Mouse (Mus musculus): ENCODE data around the gene Vwa2. TPM values are rescaled to one million over a fixed set of nuclear protein-coding genes. Genes with fewer than 3 reads are reported as not detected.

Gene Vwa2
- polyA plus RNA-seq, 2 experiments: 0.02 TPM; not detected in 1

- no peak for DNase-seq (ENCODE audit: low read depth in 3 of 3, low spot score in 3 of 3)
- no peak overlapping the region for H3K9ac ChIP-seq (replicated peaks)
- H3K4me3 ChIP-seq (ENCODE audit: insufficient read depth in 1 of 2, low read depth in 2 of 2, low read length in 2 of 2): no peak overlapping the region
- 50% methylated on average over 2 of the region's 2 CpGs for WGBS (ENCODE audit: insufficient replicate concordance)
- H3K27me3 ChIP-seq (ENCODE audit: control insufficient read depth, insufficient read depth, low read length): no peaks in the 10 kb centered on the region
- H3K4me2 ChIP-seq (ENCODE audit: low read depth): no peak overlapping the region
- no peaks in the 10 kb centered on the region for H3K4me1 ChIP-seq (replicated peaks; ENCODE audit: control insufficient read depth in 2 of 2, insufficient read depth in 2 of 2, low read length in 1 of 2)
- H3K9me3 ChIP-seq (ENCODE audit: control insufficient read depth, low read length): no peaks in the 10 kb centered on the region
- no peak overlapping the region for H3K27ac ChIP-seq
- TF ChIP-seq CTCF (IDR thresholded peaks at IDR 0.05; ENCODE audit: low read depth) (no peak), EP300 (IDR thresholded peaks at IDR 0.05; ENCODE audit: low read depth) (no peak)
- no peaks in the 10 kb centered on the region for H3K36me3 ChIP-seq (replicated peaks; ENCODE audit: control insufficient read depth, insufficient read depth, low read depth)
- no peak for ATAC-seq (ENCODE audit: insufficient read depth)
Measured at GRCm38 (mm10) chr19:56891438-56891837, 17.4 kb downstream of the Vwa2 start.

- 58% methylated on average over 5 of the region's 5 CpGs for whole genome bisulfite sequencing (ENCODE audit: insufficient replicate concordance)
- no peak overlapping the region for H3K9ac ChIP-seq (replicated peaks)
- no peaks in the 10 kb centered on the region for H3K36me3 ChIP-seq (replicated peaks; ENCODE audit: control insufficient read depth, insufficient read depth, low read depth)
- no peaks in the 10 kb centered on the region for H3K4me1 ChIP-seq (replicated peaks; ENCODE audit: control insufficient read depth in 2 of 2, insufficient read depth in 2 of 2, low read length in 1 of 2)
- no peaks in the 10 kb centered on the region for H3K27me3 ChIP-seq (ENCODE audit: control insufficient read depth, insufficient read depth, low read length)
- H3K9me3 ChIP-seq (ENCODE audit: control insufficient read depth, low read length): no peaks in the 10 kb centered on the region
- DNase-seq (ENCODE audit: low read depth in 3 of 3, low spot score in 3 of 3) (no peak), ATAC-seq (ENCODE audit: insufficient read depth) (no peak)
- no peak for TF ChIP-seq CTCF (IDR thresholded peaks at IDR 0.05; ENCODE audit: low read depth)
- no peak overlapping the region for H3K4me3 ChIP-seq (ENCODE audit: insufficient read depth in 1 of 2, low read depth in 2 of 2, low read length in 2 of 2)
- H3K4me2 ChIP-seq (ENCODE audit: low read depth): no peak overlapping the region
- no peak overlapping the region for H3K27ac ChIP-seq
Measured at GRCm38 (mm10) chr19:56892586-56892985, 18.5 kb downstream of the Vwa2 start.

GRCm38 (mm10) chr19:56893326-56893725 is 19.3 kb downstream of the Vwa2 start:
- no peaks in the 10 kb centered on the region for H3K36me3 ChIP-seq (replicated peaks; ENCODE audit: control insufficient read depth, insufficient read depth, low read depth)
- H3K27ac ChIP-seq: no peak overlapping the region
- H3K4me3 ChIP-seq (ENCODE audit: insufficient read depth in 1 of 2, low read depth in 2 of 2, low read length in 2 of 2): no peak overlapping the region
- TF ChIP-seq CTCF (IDR thresholded peaks at IDR 0.05; ENCODE audit: low read depth) (no peak), EP300 (IDR thresholded peaks at IDR 0.05; ENCODE audit: low read depth) (no peak)
- DNase-seq (ENCODE audit: low read depth in 3 of 3, low spot score in 3 of 3) (no peak), ATAC-seq (ENCODE audit: insufficient read depth) (no peak)
- no peak overlapping the region for H3K4me2 ChIP-seq (ENCODE audit: low read depth)
- H3K9ac ChIP-seq (replicated peaks): no peak overlapping the region
- H3K27me3 ChIP-seq (ENCODE audit: control insufficient read depth, insufficient read depth, low read length): no peaks in the 10 kb centered on the region
- 59% methylated on average over 5 of the region's 5 CpGs for WGBS (ENCODE audit: insufficient replicate concordance)
- no peaks in the 10 kb centered on the region for H3K9me3 ChIP-seq (ENCODE audit: control insufficient read depth, low read length)
- no peaks in the 10 kb centered on the region for H3K4me1 ChIP-seq (replicated peaks; ENCODE audit: control insufficient read depth in 2 of 2, insufficient read depth in 2 of 2, low read length in 1 of 2)

- no peak overlapping the region for H3K27ac ChIP-seq
- TF ChIP-seq CTCF (IDR thresholded peaks at IDR 0.05; ENCODE audit: low read depth) (no peak), EP300 (IDR thresholded peaks at IDR 0.05; ENCODE audit: low read depth) (no peak)
- ATAC-seq (ENCODE audit: insufficient read depth) (no peak), DNase-seq (ENCODE audit: low read depth in 3 of 3, low spot score in 3 of 3) (no peak)
- H3K9me3 ChIP-seq (ENCODE audit: control insufficient read depth, low read length): no peaks in the 10 kb centered on the region
- H3K9ac ChIP-seq (replicated peaks): no peak overlapping the region
- no peaks in the 10 kb centered on the region for H3K27me3 ChIP-seq (ENCODE audit: control insufficient read depth, insufficient read depth, low read length)
- no peak overlapping the region for H3K4me2 ChIP-seq (ENCODE audit: low read depth)
- H3K4me1 ChIP-seq (replicated peaks; ENCODE audit: control insufficient read depth in 2 of 2, insufficient read depth in 2 of 2, low read length in 1 of 2): no peaks in the 10 kb centered on the region
- WGBS (ENCODE audit: insufficient replicate concordance): 73% methylated on average over 16 of the region's 16 CpGs
- no peaks in the 10 kb centered on the region for H3K36me3 ChIP-seq (replicated peaks; ENCODE audit: control insufficient read depth, insufficient read depth, low read depth)
- H3K4me3 ChIP-seq (ENCODE audit: insufficient read depth in 1 of 2, low read depth in 2 of 2, low read length in 2 of 2): no peak overlapping the region
Measured at GRCm38 (mm10) chr19:56897654-56898053, 23.6 kb downstream of the Vwa2 start.

DNA sequence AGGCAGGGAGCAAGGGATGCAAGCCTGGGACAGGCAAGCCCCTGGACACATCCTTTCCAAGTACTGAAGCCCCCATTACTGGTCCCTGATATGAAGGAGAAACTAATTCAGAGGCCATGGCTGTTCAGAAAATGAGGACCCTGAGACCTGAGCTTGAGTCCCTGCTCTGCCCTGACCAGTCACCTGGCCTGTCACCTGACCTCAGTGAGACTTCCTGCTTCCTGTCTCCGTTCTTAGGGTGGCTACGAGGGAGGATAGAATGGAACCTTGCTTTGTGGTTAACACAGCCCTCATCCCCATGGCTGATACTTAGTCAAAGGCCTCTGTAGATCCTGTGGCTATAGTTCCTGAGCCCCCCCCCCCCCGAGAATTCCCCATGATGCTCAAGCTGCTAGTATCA is 30.0 kb downstream of the Vwa2 start:
- H3K36me3 ChIP-seq (replicated peaks; ENCODE audit: control insufficient read depth, insufficient read depth, low read depth): no peaks in the 10 kb centered on the region
- no peaks in the 10 kb centered on the region for H3K9me3 ChIP-seq (ENCODE audit: control insufficient read depth, low read length)
- H3K4me3 ChIP-seq (ENCODE audit: insufficient read depth in 1 of 2, low read depth in 2 of 2, low read length in 2 of 2): no peak overlapping the region
- 30% methylated on average over 3 of the region's 3 CpGs for WGBS (ENCODE audit: insufficient replicate concordance)
- ATAC-seq (ENCODE audit: insufficient read depth) (no peak), DNase-seq (ENCODE audit: low read depth in 3 of 3, low spot score in 3 of 3) (no peak)
- no peak overlapping the region for H3K4me2 ChIP-seq (ENCODE audit: low read depth)
- no peaks in the 10 kb centered on the region for H3K27me3 ChIP-seq (ENCODE audit: control insufficient read depth, insufficient read depth, low read length)
- no peak overlapping the region for H3K9ac ChIP-seq (replicated peaks)
- no peak for TF ChIP-seq CTCF (IDR thresholded peaks at IDR 0.05; ENCODE audit: low read depth)
- no peak for TF ChIP-seq EP300 (IDR thresholded peaks at IDR 0.05; ENCODE audit: low read depth)
- H3K4me1 ChIP-seq (replicated peaks; ENCODE audit: control insufficient read depth in 2 of 2, insufficient read depth in 2 of 2, low read length in 1 of 2): no peaks in the 10 kb centered on the region
- H3K27ac ChIP-seq: no peak overlapping the region

Measured in liver, embryonic 14.5 days (tissue).